Mouse (Mus musculus): ENCODE results near the gene Meis2. TPM values are rescaled to one million over a fixed set of nuclear protein-coding genes. Genes with fewer than 3 reads are reported as not detected.
A peak's percentile ranks its signal among the peaks of the same experiment; 100 is the strongest.

Gene Meis2
- total RNA-seq, 4 experiments from 2014 or later = 24.2 to 31.6 (median 28.8) TPM

DNA sequence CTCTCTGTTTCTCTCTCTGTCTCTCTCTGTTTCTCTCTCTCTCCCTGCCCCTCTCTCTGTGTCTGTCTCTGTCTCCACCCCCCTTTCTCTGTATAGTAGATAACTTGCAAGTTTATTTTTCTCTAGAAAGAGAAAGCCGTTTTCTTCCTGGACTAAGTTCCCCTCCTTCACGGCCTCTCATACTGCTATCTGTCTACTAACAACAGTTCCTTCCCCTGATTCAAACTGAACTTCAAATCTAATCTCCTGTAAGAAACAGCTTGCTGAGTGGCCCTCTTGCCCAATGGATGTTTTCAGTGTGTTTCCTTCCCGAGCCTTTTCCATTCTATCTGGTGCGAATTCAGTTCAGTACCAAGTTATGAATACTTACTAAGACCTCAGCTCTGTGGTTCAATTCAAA is 155.4 kb downstream of the Meis2 start:
- no peak for DNase-seq (ENCODE audit: low spot score)

DNA sequence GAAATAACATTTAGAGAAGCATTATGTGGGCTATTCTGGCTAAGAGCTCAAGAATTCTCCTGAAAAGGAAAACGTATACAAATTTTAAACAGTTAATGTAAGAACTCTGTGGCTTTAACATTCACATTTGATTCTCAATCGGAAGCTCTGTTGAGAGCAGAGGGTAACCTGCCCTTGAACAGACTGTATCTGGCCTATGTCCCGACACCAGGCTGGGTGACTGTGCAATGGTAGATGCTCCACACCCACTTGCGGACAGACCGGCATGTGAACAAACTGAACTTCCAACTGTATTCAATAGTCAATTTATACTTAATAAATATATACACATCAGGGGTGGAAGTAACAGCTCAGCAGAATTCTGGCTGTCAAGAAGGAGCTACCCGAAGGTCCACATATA is 164.6 kb downstream of the Meis2 start:
- DNase-seq (ENCODE audit: low spot score) = no peak

DNA sequence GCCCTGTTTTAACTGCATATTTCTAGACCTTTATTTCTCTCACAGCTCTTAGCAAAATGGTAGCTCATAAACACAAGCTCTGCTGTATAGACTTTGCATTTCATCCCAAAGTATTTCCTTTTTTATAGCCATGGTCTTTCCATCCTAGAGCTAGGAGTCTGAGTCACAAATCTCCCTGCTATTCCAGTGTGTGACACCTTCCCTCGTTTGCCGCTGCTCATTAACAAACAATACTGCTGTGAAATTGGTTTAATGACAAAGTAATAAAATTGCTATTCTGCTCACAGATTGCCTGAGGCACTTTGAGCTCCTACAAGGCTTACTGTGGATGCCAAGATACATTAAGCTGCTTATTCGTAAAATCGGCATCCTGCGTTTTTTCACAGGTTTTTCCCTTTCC is 168.1 kb downstream of the Meis2 start:
- DNase-seq (ENCODE audit: low spot score) = no peak

DNA sequence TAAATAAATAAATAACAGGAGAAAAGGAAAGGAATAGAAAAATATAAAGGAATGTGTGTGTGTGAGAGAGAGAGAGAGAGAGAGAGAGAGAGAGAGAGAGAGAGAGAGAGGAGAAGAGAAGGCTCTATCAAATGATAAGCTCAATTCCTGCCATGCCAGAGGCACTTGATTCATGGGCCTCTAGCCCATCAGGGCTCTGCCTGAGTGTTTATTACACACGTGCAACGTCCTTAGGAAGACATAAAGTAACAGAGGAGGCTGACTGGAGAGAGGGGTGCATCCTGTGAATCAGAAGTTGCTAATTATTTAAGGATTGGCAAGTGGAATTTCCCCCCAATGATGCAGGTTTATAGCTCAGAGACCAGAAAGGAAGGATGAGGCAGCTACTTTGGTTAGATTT is 168.6 kb downstream of the Meis2 start:
- no peak for DNase-seq (ENCODE audit: low spot score)

DNA sequence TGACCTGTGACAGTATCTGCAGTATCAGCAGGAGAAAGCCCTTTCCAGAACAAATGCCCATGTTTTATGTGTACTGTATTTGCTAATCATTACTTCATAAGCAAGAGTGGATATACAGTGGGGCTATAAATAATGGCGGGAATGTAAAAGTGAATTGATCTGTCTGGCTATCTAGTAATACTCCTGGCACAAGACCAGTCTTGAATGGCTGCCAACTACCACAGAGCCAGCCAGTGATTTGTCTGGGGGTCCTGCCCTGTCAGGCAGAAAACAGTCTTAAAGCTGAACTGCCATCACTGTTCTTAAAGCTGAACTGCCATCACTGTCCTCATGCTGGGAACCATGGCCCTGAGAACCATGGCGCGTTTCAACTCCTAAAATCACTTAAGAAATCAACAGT is 169.9 kb downstream of the Meis2 start:
- DNase-seq (ENCODE audit: low spot score) = no peak

DNA sequence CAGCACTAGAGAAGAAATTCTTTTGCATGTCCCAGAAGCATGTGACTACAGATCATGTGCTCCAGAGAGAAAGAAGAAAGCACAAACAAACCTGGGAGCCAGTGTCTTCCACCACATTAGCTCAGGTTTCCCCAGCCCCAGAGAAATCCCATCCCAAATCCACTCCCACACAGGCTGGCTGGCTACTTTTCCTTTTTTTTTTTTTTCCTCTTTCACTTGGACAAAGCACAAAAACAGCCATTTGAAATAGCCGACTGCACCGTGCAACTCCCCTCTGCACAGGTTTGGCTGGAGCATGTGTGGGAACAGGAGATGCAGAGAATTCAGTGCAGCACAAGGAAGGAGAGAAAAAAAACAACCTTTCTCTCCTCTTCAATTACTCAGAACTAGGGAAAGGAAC is 170.4 kb downstream of the Meis2 start:
- DNase-seq (ENCODE audit: low spot score) = no peak

DNA sequence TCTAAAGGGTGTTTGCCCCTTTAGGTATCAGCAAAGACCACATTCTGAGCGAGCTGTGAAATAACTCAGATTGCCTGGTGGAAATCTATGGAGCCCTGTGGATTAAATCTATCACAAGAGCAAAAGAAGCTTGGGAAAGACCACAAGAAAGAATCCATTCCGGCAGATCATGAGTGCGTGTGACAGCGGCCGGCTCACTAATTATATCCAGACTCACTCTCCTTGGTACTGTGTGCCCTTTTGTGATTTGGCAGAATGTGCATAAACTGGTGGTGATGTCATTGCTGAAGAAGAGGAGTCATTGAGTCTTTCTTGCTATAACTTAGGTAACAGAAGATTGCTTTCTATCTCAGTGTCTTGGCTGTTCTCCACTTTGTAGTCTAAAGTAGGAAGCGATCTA is 172.5 kb downstream of the Meis2 start:
- DNase-seq (ENCODE audit: low spot score) = no peak

DNA sequence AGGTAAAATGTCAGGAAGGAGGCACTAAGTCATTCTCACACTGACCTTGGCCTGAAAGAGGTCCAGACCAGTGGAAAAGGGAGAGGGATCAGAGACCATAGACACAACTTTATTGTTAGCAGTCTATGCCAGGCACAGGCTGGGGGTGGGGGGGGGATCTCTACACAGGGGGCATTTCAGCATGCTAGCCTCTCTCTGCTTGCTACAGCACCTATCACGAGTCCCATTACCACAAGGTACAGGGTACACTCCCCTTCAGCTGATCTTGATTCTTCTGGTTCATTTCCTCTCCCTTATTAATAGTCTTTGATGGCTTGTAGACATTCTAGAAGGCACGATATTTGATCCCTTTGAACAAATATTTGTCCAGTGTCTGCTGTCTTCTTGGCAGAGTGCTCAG is 174.9 kb downstream of the Meis2 start:
- no peak for DNase-seq (ENCODE audit: low spot score)

DNA sequence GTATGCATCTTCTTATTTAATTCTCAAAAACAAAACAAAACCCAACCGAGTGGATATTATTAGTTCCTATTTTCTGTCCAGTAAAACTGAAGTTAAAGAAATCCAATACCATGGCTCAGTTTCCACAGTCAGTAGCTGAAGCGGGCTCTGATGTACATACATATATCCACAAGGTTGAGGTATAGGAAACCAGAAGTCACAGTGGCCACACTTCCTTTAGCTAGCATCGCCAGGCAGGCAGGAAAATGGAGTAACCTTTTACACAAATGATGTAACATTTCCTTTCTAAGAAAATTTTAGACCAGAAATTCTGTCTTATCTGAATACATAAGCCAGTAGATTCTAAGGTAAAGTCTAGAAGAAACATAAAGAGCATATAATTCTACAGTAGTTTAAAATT is 175.6 kb downstream of the Meis2 start:
- DNase-seq (ENCODE audit: low spot score) = no peak

DNA sequence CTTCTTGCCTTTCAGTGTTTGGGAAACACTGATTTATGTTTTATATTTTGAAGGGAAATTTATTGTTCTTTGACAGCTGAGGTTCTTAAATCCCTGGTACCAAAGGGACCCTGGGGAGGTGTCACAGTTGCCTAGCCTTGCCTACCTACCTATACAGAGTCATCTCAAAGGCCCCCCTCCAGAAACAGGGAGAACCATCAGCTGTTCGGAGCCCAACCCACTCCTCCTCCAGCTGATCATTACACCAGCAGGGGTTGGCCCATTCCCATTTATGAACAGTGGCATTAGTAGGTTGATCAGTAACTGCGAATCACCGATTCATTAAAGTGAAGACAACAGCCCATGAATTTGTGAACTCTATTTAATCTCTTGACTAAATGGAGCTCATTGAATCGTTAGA is 176.4 kb downstream of the Meis2 start:
- DNase-seq (ENCODE audit: low spot score) = no peak

DNA sequence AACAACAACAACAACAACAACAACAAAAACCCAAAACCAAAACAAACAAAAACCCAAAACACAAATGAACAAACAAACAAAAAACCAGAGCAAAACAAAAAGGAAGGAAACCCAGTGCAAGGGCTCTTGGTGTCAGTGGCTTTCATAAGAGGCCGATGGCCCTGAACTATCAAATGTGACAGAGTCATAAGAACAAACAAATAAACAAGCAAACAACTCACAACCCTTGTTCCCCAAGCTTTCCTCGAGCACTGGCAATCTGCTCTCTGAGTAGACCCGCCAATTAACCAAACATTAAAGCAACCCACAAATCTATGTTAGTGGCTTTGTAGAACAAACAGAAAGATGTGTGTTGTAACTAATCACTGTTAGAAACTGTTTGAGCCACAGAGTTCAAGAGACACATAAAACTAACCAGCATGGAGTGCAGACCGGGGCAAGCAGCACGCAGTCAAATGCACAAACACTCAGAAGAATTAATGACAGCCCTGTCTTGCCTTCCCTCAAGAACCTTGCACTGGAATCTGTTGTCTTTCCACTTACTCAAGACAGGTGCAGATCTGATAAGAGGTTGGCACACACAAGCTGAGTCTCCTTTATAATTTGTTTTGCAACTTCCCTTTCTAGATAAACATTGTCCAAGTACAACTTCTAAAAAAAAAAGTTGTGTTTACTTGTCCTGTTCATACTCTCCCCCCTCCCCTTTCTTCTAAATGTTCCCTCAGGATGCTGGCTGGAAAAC is 177.1 kb downstream of the Meis2 start:
- no peak for DNase-seq (ENCODE audit: low spot score)

DNA sequence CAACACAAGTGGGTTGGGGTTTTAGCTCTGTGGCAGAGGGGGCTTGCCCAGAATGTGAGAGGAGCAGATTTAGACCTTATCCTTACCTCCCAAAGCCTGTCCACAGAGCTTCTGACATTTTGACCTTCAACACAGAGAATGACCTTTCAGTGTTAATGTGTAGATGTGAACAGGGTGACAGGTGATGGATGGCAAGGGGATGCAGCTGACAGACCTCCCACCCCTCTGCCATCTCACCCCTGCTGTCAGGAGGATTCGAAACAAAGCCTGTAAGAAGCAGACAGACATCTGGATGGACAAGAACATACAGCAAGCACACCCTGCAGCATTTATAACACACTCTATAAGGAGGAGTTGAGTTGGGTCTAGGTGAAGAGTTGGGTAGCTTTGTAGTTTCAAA is 178.0 kb downstream of the Meis2 start:
- no peak for DNase-seq (ENCODE audit: low spot score)

DNA sequence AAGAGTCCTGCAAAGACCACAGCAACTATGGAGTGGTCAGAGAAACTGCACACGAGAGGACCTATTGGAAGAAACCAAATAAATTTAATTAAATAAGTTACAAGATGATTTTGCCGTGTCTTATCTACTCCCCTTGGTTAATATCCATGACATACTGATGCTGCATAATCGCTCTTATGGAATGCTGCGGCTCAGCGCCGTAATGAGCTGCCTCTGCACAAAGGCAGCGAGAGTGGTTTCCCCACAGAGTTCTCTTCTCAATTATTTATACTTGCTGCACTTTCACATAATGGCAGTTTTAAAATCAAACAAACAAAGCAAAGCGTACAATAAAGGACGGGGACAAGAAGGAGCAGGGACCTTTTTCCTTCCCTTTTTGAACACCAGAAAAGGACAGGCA is 181.5 kb downstream of the Meis2 start:
- no peak for DNase-seq (ENCODE audit: low spot score)

DNA sequence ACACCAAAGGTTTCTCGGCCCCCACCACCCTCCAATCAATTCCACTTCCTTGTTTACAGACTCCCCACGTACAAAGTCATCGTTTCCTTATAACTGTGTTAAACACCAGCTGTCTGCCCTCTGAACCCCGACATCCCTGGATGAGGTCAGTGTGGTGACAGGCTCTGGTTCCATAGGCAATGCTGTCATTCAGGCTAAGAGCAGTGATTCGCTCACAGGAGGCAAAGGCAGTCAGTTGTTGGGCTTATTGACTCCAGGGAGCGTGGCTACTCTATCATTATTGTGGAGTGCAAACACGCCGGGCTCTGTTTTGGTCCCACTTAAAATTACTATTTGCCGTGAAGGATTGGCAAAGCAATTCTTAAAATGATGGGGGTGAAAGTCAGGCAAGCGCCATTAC is 182.1 kb downstream of the Meis2 start:
- no peak for DNase-seq (ENCODE audit: low spot score)

DNA sequence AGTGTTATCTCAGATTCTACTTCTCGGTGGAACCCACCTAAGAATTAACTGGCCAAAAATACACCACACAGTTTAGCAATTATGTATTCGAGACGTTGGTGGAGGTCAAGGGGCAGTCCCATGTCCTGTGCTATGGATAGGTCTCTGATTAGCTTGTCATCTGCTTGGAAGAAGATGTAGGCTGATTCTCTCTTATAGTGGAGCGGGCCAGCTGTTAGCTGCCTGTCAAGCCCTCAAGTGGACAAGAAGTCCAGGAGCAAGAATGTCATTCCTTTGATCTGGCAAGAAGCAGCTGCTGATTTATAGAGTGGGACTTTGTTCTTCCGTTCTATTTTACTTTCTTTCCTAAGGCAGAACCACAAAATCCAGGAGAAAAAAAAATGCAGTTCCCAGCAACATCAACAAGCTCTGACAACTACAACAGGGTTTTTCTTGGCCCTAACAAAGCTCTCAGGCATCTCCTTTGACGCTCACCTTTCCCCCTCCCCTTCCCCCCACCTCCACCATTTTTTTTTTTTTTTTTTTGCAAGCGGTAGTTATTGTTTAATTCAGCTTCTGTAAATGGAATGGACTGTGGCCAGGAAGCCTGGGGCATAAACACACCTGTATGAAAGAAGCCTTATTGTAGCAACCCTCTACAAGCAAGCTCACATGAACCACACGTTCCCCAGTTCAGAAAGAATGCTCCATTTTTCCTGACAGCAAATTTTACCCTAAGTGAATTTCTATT is 189.7 kb downstream of the Meis2 start:
- DNase-seq (ENCODE audit: low spot score) = no peak

DNA sequence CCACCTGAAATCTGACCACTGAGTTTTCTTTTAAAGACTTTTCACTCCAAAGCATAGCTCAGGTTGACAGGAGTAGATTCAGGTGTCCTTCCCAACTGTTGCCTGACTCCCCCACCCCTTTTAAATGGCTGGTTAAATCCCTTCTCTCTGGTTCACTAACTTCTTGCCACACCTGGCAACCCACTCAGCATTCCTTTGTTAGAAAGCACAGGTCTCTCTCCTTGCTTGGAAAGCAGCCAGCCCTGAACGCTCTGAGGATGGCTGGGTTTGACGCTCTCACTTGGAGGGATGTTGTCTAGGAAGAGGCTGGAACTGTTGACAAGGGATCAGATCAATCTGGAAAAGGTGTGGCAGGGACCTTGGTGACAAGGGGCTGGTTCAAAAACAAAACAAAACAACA is 192.8 kb downstream of the Meis2 start:
- no peak for DNase-seq (ENCODE audit: low spot score)

DNA sequence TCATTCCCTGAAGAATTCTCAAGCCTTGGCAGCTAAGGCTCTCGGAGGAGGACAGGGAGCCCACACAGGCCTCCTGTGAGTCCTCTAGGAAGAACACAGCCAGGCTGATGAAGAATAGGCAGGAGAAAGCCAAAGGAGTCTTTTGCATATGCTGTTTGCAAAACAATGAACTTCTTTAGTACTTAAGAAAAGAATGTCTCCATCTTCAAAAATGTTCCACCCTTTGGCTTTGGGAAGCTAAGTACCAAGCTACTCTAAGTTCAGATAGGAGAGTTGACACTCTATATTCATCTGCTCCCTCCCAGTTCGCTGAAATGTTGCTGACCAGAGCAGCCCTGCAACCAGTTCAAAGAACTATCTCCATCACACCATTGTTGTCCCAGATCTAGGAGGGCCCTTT is 195.7 kb downstream of the Meis2 start:
- DNase-seq (ENCODE audit: low spot score) = no peak

DNA sequence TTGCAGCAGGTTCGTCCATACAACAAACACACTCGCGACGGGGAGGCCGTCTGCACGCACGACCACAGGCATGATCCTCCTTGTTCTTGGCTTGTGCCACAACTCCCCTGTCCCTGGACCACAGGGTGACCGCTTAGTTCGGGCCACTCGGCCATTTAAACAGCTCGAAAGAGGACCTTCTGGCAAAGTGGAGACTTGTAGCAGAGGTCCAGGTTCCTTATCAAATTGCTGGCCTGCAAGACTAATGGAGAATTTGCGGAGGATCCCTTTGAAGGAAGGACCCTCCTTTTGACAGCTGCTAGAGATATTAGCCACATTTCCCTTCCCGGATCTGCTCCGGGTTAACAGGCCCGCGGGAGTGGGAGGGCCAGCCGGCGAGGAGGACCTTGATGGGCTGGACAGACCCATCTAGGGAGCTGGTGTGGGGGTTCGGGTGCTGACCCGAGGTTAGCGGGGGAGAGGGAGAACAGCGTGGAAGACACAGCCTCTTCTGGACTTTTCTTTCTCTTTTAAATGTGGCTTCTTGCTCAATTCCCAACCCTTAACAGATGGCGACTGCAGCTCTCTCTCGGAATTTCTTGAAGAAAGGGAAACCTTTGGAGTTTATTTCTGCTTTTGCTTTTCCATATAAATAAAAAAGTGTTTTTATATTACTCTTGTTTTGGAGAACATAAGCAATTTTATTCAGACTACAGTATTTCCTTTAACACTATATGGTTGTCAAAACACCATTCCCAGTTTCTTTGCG is 204.9 kb downstream of the Meis2 start:
- DNase-seq (ENCODE audit: low spot score) = peak; percentile 45

DNA sequence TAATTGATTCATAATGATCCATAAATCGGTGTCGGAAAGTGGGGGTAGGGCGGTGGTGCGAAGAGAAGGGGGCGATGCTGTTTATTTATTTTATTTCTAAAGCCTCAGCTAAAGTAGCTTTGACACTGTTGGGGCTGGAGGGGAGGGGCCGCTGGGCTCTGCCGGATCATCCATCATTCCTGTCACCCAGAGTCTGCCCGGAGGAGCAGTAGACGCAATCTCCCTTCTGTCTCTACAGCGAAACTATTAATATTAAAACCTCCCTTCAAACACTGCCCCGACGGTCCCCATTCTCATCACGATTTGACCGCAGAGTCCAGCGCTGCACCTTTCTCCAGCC is 205.5 kb downstream of the Meis2 start:
- no peak for DNase-seq (ENCODE audit: low spot score)

DNA sequence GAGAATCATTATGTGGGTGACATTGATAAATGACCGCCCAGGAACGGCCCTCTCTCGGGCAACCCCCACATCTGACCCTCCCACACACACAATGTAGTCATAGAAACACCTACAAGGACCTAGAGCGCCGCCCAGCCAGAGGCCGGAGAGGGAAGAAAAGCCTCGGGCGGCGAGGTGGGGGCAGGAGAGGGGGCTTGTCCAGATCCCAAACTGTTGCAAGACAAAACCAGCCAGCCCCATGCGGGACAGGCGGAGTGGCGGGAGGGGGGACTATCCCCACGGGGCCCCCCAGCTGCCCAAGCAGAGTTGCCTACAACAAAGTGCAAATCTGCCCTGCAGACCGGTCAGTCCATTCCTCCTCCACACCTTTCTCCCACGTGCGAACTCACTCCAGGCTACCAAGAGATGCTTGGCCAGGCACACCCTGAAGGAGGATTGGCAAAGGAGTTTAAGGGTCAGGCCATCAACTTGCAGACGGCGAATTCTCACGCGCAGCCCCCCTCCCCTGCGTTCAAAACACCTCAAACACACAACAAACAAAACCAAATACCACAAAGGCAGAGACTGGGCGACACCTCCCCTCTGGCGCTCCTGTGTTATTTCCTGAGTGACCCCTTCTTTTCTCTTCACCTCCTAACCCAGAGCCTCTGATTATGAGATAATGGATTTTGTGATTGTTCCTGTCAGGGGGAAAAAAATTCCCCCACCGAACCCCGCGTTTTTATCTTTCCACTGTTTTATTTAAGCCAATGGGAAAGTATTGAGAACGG is 206.1 kb downstream of the Meis2 start:
- no peak for DNase-seq (ENCODE audit: low spot score)

DNA sequence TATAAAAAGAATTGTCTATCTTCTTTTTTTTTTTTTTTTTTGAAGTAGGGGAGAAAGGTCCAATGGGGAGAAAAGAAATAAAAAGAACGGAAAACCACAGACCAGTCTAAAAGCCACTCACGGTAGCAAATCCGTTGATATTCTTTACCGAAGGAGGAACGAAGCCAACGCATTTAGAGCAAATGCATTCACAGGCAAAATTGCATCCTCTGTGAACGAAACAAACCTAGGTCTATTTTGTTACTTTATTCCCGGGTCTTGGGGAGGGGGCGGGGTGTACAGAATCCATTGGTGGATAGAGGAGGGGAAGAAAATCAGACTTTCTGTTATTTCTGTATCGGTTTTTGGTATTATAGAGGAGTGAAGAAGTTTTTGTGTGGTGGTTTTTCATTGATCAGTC is 206.7 kb downstream of the Meis2 start:
- no peak for DNase-seq (ENCODE audit: low spot score)

DNA sequence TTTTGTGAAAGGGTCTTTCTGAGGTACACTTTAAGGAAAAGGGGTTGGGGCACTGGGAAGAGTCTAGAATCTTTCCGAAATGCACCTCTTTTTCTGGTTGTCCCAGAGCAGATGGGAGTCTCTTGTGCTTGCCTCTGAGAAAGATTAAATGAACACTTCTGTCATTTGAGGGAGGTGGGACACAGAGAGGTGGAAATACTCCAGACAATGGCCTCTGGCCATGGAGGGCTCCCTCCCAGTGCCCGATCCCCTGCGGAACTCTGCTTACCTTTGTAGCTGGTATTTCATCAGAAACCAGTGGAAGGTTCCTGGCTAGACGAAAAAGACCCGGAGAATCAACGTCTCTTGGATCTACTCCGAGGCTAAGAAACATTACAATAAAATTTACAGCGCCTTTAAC is 207.4 kb downstream of the Meis2 start:
- no peak for DNase-seq (ENCODE audit: low spot score)

Measured in heart, adult 8-10 months (tissue).